Mouse (Mus musculus) cerebellum, adult (tissue): ENCODE data around the gene Ston2.
A peak's percentile ranks its signal among the peaks of the same experiment; 100 is the strongest.

ENCODE experiments used
- ATAC-seq: cut with Nextera tagmentation; 2 replicates; pipeline ENCODE4 v1.9.2; 2017; ENCODE audit warnings: mild to moderate bottlenecking, moderate library complexity, mixed read lengths; ENCODE audit not compliant: insufficient number of reproducible peaks, low FRiP score, low TSS enrichment

The Ston2 gene

GRCm38 (mm10) chr12:91709634-91710033, 78.6 kb downstream of the Ston2 start:
- no peak for ATAC-seq

- no peak for ATAC-seq
Measured at GRCm38 (mm10) chr12:91709232-91709631, 79.0 kb downstream of the Ston2 start.

- ATAC-seq, result no peak
Measured at GRCm38 (mm10) chr12:91707807-91708206, 80.4 kb downstream of the Ston2 start.

GRCm38 (mm10) chr12:91703533-91703932, 84.7 kb downstream of the Ston2 start:
- no peak for ATAC-seq

GRCm38 (mm10) chr12:91702829-91703228, 85.4 kb downstream of the Ston2 start:
- no peak for ATAC-seq

GRCm38 (mm10) chr12:91699451-91700141, 88.6 kb downstream of the Ston2 start:
- ATAC-seq, result no peak

GRCm38 (mm10) chr12:91696231-91696630, 92.0 kb downstream of the Ston2 start:
- no peak for ATAC-seq

- no peak for ATAC-seq
Measured at GRCm38 (mm10) chr12:91695761-91696160, 92.4 kb downstream of the Ston2 start.

GRCm38 (mm10) chr12:91694748-91695147, 93.4 kb downstream of the Ston2 start:
- no peak for ATAC-seq

- no peak for ATAC-seq
Measured at GRCm38 (mm10) chr12:91693566-91693965, 94.6 kb downstream of the Ston2 start.

- no peak for ATAC-seq
Measured at GRCm38 (mm10) chr12:91692991-91693390, 95.2 kb downstream of the Ston2 start.

- ATAC-seq, result no peak
Measured at GRCm38 (mm10) chr12:91685674-91686290, 102.4 kb downstream of the Ston2 start.

GRCm38 (mm10) chr12:91684840-91685415, 103.3 kb downstream of the Ston2 start:
- no peak for ATAC-seq

- 0 out of 2 replicates have a peak, but pooled peaks have one; percentile 64 for ATAC-seq
Measured at GRCm38 (mm10) chr12:91684101-91684839, 103.9 kb downstream of the Ston2 start.

GRCm38 (mm10) chr12:91683549-91684100, 104.6 kb downstream of the Ston2 start:
- ATAC-seq, result no peak

GRCm38 (mm10) chr12:91683096-91683495, 105.1 kb downstream of the Ston2 start:
- ATAC-seq, result no peak

- ATAC-seq, result no peak
Measured at GRCm38 (mm10) chr12:91679320-91680064, 108.7 kb downstream of the Ston2 start.

GRCm38 (mm10) chr12:91675937-91676336, 112.2 kb downstream of the Ston2 start:
- no peak for ATAC-seq

GRCm38 (mm10) chr12:91673141-91673540, 115.0 kb downstream of the Ston2 start:
- ATAC-seq, result no peak

- ATAC-seq, result peak; percentile 69; the same call in 1 of the 2 replicates
Measured at GRCm38 (mm10) chr12:91672528-91672927, 115.7 kb downstream of the Ston2 start.
